Mouse (Mus musculus) kidney, postnatal 0 days (tissue): ENCODE measurements at regions not wholly inside any gene's neighbourhood (a gene's known extent, or its start where the extent isn't known, plus 50 kb on each side); places are given as distances from the start of the nearest gene placed in this dataset.
A peak's percentile ranks its signal among the peaks of the same experiment; 100 is the strongest.

Experiments used
- ATAC-seq: fragments of 200-750 bp; cut with Nextera tagmentation; replicated peaks from 2 replicates; pipeline ENCODE4 v1.8.0; 2017; ENCODE audit warnings: low read depth, moderate number of reproducible peaks, moderate TSS enrichment, moderate library complexity; ENCODE audit not compliant: low FRiP score
- DNase-seq: peaks from one replicate; pipeline ENCODE4 v3.0.0-alpha.2; 2016; ENCODE audit warnings: low spot score
- H3K27ac ChIP-seq: fragments of 300-500 bp; sonication (generic); 2 replicates; pipeline ENCODE4 v1.5.1; 2014; ENCODE audit warnings: mild to moderate bottlenecking
- H3K27me3 ChIP-seq: fragments of 300-500 bp; sonication (generic); 2 replicates; pipeline ENCODE4 v1.6.1; 2014; ENCODE audit warnings: low read length, mixed read lengths; ENCODE audit not compliant: insufficient read depth
- H3K36me3 ChIP-seq: fragments of 300-500 bp; sonication (generic); 2 replicates; pipeline ENCODE4 v1.6.1; 2014; ENCODE audit warnings: low read length, mixed read lengths; ENCODE audit not compliant: insufficient read depth
- H3K4me1 ChIP-seq: fragments of 300-500 bp; sonication (generic); replicated peaks from 2 replicates; pipeline ENCODE4 v1.6.1; 2014; ENCODE audit warnings: antibody characterized with exemption, low read length, mixed read lengths; ENCODE audit not compliant: insufficient read depth
- H3K4me2 ChIP-seq: fragments of 300-500 bp; sonication (generic); 2 replicates; pipeline ENCODE4 v1.6.1; 2014; ENCODE audit warnings: mild to moderate bottlenecking, low read length, moderate library complexity, mixed read lengths
- H3K4me3 ChIP-seq: fragments of 300-500 bp; sonication (generic); replicated peaks from 2 replicates; pipeline ENCODE4 v1.5.1; 2014; ENCODE audit warnings: low read depth, low read length
- H3K9ac ChIP-seq: fragments of 300-500 bp; sonication (generic); 2 replicates; pipeline ENCODE4 v1.6.1; 2014; ENCODE audit warnings: low read depth, low read length
- H3K9me3 ChIP-seq: fragments of 300-500 bp; sonication (generic); replicated peaks from 2 replicates; pipeline ENCODE4 v1.6.1; 2016; ENCODE audit warnings: low read length, inconsistent platforms, mixed read lengths
- CTCF ChIP-seq: IDR thresholded peaks from 2 replicates; pipeline ENCODE4 v1.5.1; 2016; ENCODE audit warnings: antibody characterized with exemption, low read depth, mild to moderate bottlenecking, moderate library complexity
- WGBS: fragments of 180-500 bp; shearing (Covaris S2); extraction: QIAGEN DNeasy Blood & Tissue Kit; methylation state at CpG from one replicate; pipeline ENCODE4 v1.1.7; 2014; 5-methylcytosine and 5-hydroxymethylcytosine counted together

DNA sequence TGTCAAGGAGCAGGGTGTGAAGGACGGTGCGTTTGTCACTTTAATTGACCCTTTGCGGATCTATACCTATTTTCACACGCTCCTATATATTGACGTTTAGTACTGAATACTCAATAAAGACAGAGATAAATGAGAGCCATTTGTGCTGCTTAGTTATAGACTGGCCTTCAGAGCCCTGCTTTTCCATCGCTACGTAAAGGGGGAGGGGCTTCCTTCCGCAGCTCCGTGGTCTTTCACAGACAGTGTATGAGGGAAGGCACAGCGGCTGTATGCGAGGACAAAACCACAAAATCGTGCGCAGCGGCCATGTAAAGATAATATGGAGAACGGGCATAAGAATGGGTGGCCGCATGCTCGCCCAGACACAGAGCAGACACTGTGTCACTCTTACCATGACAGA is 58.4 kb upstream of the Pced1b start:
- Histone ChIP-seq H3K36me3 (no peaks in the 10 kb centered on the region), H3K27ac (no peak overlapping the region), H3K4me3 (no peak overlapping the region), H3K27me3 (no peaks in the 10 kb centered on the region), H3K9me3 (no peaks in the 10 kb centered on the region), H3K9ac (no peak overlapping the region), H3K4me2 (no peak overlapping the region), H3K4me1 (no peaks in the 10 kb centered on the region)
- ATAC-seq (no peak), DNase-seq (no peak)
- WGBS: 86% methylated on average over 17 of the region's 17 CpGs
- no peak for TF ChIP-seq CTCF

- Histone ChIP-seq H3K27ac (no peak overlapping the region), H3K36me3 (no peaks in the 10 kb centered on the region), H3K4me2 (no peak overlapping the region), H3K9ac (no peak overlapping the region), H3K4me3 (no peak overlapping the region), H3K9me3 (no peaks in the 10 kb centered on the region), H3K27me3 (no peaks in the 10 kb centered on the region), H3K4me1 (0 out of 2 replicates have a peak, but pooled peaks cover 1% of the 10 kb centered on the region)
- WGBS: 33% methylated on average over 3 of the region's 3 CpGs
- ATAC-seq: no peak
- peak; percentile 73 for TF ChIP-seq CTCF
- DNase-seq: peak; percentile 69
These were observed 59.1 kb upstream of the Pced1b start for GRCm38 (mm10) chr15:97187831-97188230.

DNA sequence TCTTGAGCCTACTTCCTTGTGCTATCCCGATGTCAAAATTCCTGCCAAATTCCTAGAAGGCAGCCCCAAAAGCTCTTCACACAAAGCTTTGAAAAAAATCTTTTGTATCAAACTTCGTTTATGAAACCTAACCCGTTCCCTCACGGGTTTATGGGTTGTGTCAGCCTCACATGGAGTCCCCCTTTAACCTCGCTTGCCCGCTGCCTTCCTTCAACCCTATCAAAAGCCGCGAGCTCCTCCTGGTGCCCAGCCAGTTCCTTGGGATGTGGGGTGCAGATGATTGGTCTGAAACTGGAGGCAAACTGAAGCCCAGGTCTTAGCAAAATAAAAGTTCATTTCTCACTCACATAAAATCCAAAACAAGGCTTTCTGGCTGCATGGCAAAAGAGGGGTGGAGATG is 60.9 kb upstream of the Pced1b start:
- H3K4me2 ChIP-seq: no peak overlapping the region
- H3K9ac ChIP-seq: no peak overlapping the region
- peak; percentile 73 for TF ChIP-seq CTCF
- H3K27me3 ChIP-seq: no peaks in the 10 kb centered on the region
- H3K27ac ChIP-seq: no peak overlapping the region
- no peak overlapping the region for H3K4me3 ChIP-seq
- H3K36me3 ChIP-seq: no peaks in the 10 kb centered on the region
- H3K4me1 ChIP-seq: 0 out of 2 replicates have a peak, but pooled peaks cover 3% of the 10 kb centered on the region
- ATAC-seq: no peak
- no peaks in the 10 kb centered on the region for H3K9me3 ChIP-seq
- DNase-seq: peak; percentile 77
- 33% methylated on average over 8 of the region's 8 CpGs for WGBS

DNA sequence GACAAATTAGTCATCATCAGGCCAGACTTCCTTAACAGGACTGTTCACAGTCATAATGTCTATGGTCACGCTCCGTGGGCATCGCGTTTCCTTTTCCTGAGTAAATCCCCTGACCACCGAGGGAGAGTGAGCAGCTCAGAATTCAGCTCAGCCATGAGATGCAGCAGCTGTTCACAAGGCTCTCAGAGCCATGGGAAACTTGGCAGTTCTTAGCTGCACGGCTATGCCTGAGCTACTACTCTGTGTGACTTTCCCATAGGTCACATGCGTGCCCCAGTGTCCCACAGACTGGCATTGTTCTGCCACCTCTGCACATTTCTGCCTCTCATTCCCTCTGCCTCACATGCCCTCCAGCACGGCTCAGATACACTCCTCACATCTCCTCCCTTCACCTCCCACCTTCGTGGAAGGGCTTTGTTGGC is 64.3 kb upstream of the Pced1b start:
- H3K4me2 ChIP-seq: no peak overlapping the region
- H3K9me3 ChIP-seq: no peaks in the 10 kb centered on the region
- no peak overlapping the region for H3K27ac ChIP-seq
- WGBS: 13% methylated on average over 9 of the region's 9 CpGs
- H3K27me3 ChIP-seq: no peaks in the 10 kb centered on the region
- no peak overlapping the region for H3K9ac ChIP-seq
- no peak for TF ChIP-seq CTCF
- H3K4me1 ChIP-seq: 0 out of 2 replicates have a peak, but pooled peaks cover 3% of the 10 kb centered on the region
- peak; percentile 80 for ATAC-seq
- H3K4me3 ChIP-seq: no peak overlapping the region
- no peaks in the 10 kb centered on the region for H3K36me3 ChIP-seq
- DNase-seq: peak; percentile 61

- no peak overlapping the region for H3K27ac ChIP-seq
These were observed 65.8 kb upstream of the Pced1b start for GRCm38 (mm10) chr15:97180970-97181669.

GRCm38 (mm10) chr15:97178286-97178685 is 68.6 kb upstream of the Pced1b start:
- no peak for TF ChIP-seq CTCF
- Histone ChIP-seq H3K4me2 (no peak overlapping the region), H3K27me3 (no peaks in the 10 kb centered on the region), H3K4me3 (no peak overlapping the region), H3K9ac (no peak overlapping the region), H3K36me3 (no peaks in the 10 kb centered on the region), H3K4me1 (0 out of 2 replicates have a peak, but pooled peaks cover 3% of the 10 kb centered on the region), H3K9me3 (no peaks in the 10 kb centered on the region), H3K27ac (no peak overlapping the region)
- DNase-seq (peak; percentile 40), ATAC-seq (no peak)
- WGBS: 36% methylated on average over 3 of the region's 3 CpGs

More at GRCm38 (mm10) chr15:97180970-97181669, 65.8 kb upstream of the Pced1b start:
- 0 out of 2 replicates have a peak, but pooled peaks cover 3% of the 10 kb centered on the region for H3K4me1 ChIP-seq
- no peak overlapping the region for H3K4me2 ChIP-seq
- 63% methylated on average over 9 of the region's 9 CpGs for WGBS
- H3K27me3 ChIP-seq: no peaks in the 10 kb centered on the region
- H3K4me3 ChIP-seq: no peak overlapping the region
- H3K36me3 ChIP-seq: no peaks in the 10 kb centered on the region
- TF ChIP-seq CTCF: no peak
- H3K9ac ChIP-seq: no peak overlapping the region
- ATAC-seq: no peak
- DNase-seq: no peak
- no peaks in the 10 kb centered on the region for H3K9me3 ChIP-seq
